Mouse (Mus musculus) stomach, postnatal 0 days (tissue): Measurements from ENCODE around the gene Olfr102.

Experiments
- CTCF ChIP-seq: IDR thresholded peaks from 2 replicates; pipeline ENCODE4 v1.5.1; 2016; ENCODE audit warnings: antibody characterized with exemption, low read depth, mild to moderate bottlenecking, moderate library complexity
- EP300 ChIP-seq: optimal IDR thresholded peaks from 2 replicates; pipeline ENCODE3; 2016; ENCODE audit warnings: antibody characterized with exemption

- no peak for TF ChIP-seq CTCF
- TF ChIP-seq EP300, result no peak
These were observed 42.4 kb upstream of the Olfr102 start, which contains the start of gene Olfr104-ps for GRCm38 (mm10) chr17:37359282-37359681.
